Mouse (Mus musculus) E14TG2a.4 (cell line): ENCODE results near the gene Sgsh.

ENCODE experiments used
- CTCF ChIP-seq: conservative IDR thresholded peaks from 2 replicates; pipeline ENCODE4 v1.5.1; 2014; ENCODE audit warnings: low read length
- POU5F1 ChIP-seq: IDR thresholded peaks from 2 replicates; pipeline ENCODE4 v1.6.1; 2014; ENCODE audit warnings: low read length, borderline replicate concordance

DNA sequence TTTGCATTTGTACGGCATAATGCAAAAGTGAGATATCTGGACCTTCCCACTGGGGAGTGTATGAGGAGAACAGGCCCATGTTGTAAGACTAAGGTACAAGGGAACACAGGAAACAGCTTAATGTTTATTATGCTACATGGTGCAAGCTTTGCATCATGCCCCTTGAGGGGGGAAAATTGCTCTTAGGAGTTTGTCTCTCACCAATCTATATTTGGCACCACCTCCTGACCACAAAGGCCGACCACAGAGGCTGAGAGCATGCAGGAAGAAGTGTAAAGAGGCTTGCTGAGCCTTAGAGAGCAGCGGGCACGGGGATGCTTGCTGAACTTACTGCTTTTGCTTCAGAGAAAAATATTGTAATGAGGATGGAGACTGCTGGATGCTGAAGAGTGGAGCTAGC, 29.6 kb upstream of the Sgsh start:
- TF ChIP-seq CTCF (no peak), POU5F1 (no peak)
